Mouse (Mus musculus) kidney, adult 2 months (tissue): Measurements from ENCODE around the gene Olfr709-ps1.
"Not testable (repeated sequence)": the region's sequence is repeated elsewhere in the genome, so short reads cannot be mapped to it uniquely, and the experiment has no call there.

Experiments
- CTCF ChIP-seq: fragments of 200-500 bp; conservative IDR thresholded peaks from 2 replicates; pipeline ENCODE4 v1.5.1; 2011; ENCODE audit warnings: low read depth, mild to moderate bottlenecking, control low read depth, low read length, moderate library complexity, mixed read lengths; ENCODE audit not compliant: insufficient read depth, insufficient read length
- POLR2A ChIP-seq: fragments of 200-500 bp; IDR thresholded peaks from one replicate; pipeline ENCODE4 v1.6.1; 2011; ENCODE audit warnings: low read depth, low read length, control low read depth

DNA sequence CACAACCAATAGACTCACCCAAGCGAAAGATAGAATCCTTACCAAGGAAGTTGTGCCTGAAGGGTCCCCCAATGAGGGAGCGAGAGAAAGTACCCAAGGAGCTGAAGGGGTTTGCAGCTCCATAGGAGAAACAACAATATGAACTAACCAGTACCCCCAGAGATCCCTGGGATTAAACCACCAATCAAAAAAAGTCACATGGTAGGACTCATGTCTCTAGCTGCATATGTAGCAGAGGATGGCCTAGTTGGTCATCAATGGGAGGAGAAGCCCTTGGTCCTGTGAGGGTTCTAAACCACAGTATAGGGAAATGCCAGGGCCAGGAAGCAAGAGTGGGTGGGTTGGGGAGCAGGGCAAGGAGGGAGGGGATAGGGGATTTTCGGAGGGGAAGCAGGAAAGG is 30.9 kb downstream of the Olfr709-ps1 start, which contains the start of gene Olfr707:
- TF ChIP-seq POLR2A, CTCF: not testable (repeated sequence)
